Mouse (Mus musculus) CH12F3 (cell line): ENCODE data around the gene Dapk1.

Experiments
- in situ Hi-C: fragments of 300-500 bp; cut with MboI; formaldehyde crosslinking; loops from 2 replicates; pipeline ENCODE4 v1.14.3; 2020; ENCODE audit warnings: low sequenced_read_pairs

Dapk1 gene

DNA sequence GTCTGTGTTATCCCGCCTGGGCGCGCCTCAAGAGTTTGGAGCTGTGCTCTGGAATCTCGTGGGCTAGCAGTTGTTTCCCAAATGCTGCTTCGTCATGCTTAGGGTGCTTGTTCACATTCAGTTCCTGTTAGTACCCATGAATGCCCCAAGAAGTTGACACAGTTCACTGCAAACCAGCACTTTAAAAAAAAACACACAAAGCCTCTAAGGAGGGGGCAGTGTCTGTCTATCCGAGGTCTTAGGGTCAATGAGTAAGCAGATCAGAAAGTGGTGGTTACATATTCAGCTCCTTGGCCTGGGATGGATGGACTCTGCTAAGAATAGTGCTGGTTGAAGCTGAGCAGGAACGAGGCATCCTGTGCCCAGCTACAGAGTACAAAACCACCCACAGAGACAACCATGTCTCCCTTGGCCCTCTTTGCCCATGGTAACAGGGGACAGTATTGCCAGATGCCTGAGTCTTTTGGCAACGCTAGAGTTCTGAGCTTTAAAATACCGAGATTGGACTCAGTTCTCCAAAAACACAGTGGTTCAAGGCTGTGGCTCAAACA, 59.0 kb downstream of the Dapk1 start:
- in situ Hi-C loops = no loop called here

GRCm38 (mm10) chr13:60662493-60663177, 60.9 kb downstream of the Dapk1 start:
- in situ Hi-C loops = no loop called here

DNA sequence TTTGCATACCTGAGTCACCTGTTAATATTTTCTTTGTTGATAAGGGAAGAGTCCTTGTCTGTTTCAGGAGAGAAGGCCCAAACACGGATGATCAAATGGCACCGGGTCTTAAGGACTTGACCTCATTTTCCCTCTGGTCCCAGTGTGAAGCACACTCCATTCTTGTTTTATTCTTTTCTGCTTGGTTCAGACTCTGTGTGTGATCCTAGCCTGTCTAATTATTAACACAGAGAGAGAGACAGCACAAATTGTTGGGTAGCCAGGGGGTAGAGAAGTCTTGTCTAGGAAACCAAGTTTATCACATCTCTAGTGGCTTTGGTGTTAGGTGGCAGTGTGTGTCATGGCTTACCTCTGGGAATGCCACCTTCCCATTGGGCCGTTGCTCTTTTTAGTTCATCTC, 62.3 kb downstream of the Dapk1 start:
- in situ Hi-C loops = no loop called here

- in situ Hi-C loops = no loop called here
These were observed 63.1 kb downstream of the Dapk1 start for GRCm38 (mm10) chr13:60664816-60665215.

- in situ Hi-C loops = no loop called here
These were observed 63.7 kb downstream of the Dapk1 start for GRCm38 (mm10) chr13:60665402-60665801.

- in situ Hi-C loops = no loop called here
These were observed 66.3 kb downstream of the Dapk1 start for GRCm38 (mm10) chr13:60668036-60668435.

DNA sequence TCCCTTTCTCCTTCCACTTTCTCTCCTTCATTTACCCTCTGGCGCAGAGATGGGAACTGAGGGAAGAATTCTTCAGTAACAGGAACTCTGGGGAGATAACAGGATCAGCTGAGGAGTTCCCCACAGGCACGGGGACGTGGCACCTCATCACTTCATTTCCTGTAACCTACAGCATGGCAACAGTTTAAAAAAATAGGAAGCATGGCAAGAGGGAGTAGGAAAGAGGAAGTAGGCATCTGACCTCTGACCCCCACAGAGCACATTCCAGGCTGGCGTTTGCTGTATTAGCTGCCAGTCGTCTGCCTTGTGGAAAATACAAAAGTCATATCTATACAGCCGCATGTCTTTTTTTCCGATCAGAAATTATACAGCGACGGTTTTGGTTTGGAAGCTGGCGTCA, 68.9 kb downstream of the Dapk1 start:
- in situ Hi-C loops = no loop called here

GRCm38 (mm10) chr13:60671235-60671634, 69.5 kb downstream of the Dapk1 start:
- in situ Hi-C loops = no loop called here

DNA sequence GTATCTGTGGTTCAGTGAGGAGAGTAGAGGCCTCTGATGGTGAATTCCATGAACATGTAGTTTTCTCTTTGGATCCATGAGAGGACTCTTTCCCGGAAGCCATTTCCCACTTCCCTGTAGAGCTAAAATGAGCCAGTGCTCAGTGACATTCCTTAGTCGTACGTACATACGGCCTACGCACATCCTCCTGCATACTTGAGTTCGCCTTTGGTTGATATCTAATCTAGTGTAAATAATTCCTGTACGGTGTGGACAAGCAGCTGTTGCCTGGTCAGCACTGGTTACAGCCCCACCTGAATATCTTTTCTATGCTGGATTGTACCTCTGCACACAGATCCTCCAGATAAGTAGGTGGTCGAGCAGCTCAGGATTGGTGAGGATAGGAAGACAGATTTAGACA, 70.5 kb downstream of the Dapk1 start:
- in situ Hi-C loops = no loop called here

DNA sequence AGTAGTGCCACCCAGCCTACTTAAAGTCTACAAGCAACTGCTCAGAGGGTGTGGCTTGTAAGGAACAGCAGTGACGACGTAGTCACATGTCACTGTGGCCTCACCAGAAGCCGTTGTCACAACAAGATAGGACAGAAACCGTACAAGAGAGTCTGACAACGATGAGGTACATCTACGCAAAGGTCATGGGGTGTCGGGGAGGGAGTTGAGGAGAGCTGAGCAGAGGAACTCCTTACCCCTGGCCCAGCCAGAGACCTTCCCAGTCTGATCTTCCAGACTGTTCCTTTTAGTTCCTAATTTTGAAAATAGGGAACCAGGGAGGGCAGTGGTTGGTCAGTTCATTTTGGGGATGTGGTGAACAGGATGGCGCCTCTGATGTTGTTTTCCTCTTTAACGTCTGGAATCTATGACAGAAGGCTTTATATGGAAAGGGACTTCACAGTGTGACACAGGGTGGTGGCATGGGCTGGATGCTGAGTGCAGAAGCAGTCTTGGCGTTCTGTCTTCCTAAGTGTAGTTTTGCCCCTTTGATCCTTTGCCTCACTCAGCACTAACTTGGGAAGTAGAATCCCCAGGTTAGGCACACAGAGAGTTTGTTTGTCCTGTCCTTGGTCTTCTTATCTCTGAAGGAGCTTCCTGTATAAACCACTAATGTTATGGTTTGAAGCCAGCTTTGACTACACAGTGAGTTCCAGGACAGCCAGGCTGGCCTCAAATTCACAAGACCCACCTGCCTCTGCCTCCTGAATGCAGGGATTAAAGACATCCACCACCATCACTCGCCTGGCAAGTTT, 71.3 kb downstream of the Dapk1 start:
- in situ Hi-C loops = no loop called here

DNA sequence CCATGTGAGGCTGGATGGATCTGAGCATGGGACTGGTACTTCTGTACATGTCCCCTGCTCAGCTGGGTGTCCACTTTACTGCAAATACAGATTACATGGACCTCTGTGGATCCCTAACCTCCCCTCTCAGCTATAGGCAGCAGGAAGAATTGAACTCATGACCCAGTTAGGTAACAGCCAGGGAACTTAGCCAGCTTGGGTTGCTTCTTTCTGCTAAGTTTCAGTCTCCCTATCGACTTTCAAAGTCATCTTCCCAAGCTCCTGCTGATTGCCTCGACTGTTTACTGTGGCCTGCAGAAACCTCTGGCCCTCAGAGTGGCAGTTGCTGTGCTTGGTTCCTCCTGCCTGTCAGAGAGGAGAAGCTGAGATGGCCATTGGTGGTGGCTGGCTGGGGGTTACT, 72.6 kb downstream of the Dapk1 start:
- in situ Hi-C loops = no loop called here

DNA sequence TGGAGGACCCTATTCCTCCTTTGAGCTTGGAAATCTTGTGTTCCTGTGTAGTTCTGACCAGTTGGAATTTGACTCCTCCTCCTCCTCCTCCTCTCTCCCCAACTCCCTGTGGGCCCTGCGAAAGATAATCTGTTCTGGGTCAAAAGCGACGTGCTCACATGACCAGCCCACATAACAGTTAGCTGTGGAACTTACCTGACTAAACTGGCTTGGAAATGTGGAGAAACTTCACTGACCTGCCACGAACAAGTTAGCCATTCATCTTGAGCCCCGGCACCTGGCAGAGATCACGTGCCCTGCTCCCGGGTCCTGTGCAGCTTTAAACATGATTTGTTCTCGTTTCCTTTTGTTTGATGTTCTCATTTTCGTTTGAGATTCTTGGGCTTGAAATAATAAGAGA, 73.2 kb downstream of the Dapk1 start:
- in situ Hi-C loops = no loop called here

- in situ Hi-C loops = no loop called here
These were observed 73.7 kb downstream of the Dapk1 start for GRCm38 (mm10) chr13:60675416-60675815.

- in situ Hi-C loops = no loop called here
These were observed 77.2 kb downstream of the Dapk1 start for GRCm38 (mm10) chr13:60678912-60679311.

- in situ Hi-C loops = no loop called here
These were observed 81.3 kb downstream of the Dapk1 start for GRCm38 (mm10) chr13:60682714-60683695.

- in situ Hi-C loops = no loop called here
These were observed 82.5 kb downstream of the Dapk1 start for GRCm38 (mm10) chr13:60684050-60684760.

GRCm38 (mm10) chr13:60684806-60685205, 83.1 kb downstream of the Dapk1 start:
- in situ Hi-C loops = no loop called here

DNA sequence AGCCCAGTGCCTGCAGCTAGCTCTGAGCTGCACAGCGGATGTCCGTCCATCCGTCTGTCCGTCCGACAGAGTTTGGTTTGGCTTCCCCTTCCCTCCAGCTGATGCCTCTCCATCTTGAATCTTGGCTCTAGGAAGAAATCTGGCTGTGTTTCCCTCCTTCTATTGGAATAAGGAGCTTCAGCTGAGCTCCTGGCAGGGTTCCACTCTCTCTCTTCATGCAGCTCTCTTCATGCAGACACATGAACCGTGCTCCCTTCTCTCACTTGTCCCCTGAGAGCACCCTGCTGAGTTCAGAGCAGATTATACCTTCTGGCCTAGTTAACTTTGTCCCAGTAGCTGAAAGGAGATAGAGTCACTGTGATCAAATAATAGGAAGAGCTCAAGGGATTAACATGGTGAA, 83.5 kb downstream of the Dapk1 start:
- in situ Hi-C loops = no loop called here

DNA sequence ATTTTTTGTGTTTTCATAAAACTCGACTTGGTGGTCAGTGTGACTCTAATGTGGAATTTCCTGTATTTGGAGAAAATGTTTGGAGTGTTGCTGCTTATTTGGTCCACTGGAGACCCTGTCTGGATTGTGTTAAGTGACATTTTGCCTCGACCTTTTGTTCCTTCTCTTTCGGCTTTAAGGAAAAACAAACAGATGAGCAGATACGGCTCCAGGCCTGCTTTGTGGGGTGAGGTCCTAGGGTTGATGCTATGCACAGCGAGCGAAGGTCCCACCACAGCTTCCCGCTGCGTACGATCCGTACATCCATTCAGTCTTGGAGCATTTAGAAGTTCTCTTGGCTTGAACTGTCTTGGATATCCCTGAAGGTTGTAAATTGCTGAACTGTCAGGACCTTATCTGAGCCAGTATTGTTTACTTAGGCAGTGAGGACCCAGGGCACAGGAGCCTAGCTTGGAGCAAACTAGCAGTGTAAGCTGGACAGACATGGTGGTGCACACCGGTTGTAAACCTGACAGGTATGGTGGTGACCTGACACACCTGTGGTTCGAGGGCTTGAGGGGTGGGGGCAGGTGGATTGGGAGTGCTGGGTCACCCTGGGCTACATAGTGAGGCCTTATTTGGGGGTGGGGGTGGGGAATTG, 84.4 kb downstream of the Dapk1 start:
- in situ Hi-C loops = no loop called here

DNA sequence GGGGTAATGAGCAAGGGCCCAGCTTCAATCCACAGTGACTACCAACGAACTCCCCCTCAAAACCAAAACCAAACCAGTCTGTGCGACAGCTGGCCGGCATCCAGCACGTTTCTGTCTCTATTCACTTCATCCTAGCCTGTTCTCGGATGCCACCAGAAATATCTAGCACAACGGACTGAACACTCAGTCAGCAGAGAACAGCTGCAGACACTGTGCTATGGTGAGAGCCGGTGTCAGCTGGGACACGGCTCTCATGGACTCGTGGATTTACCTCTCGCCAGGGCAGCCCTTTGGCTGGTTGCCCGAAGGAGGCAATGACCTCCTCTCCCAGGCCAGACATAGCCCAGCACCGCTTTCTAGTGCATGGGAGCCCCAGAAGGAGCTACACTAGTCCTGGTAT, 85.2 kb downstream of the Dapk1 start:
- in situ Hi-C loops = no loop called here
